Mouse (Mus musculus) C2C12 (cell line): ENCODE results near the gene Secisbp2.

Source experiments
- CTCF ChIP-seq: IDR thresholded peaks from one replicate; pipeline ENCODE4 v1.5.1; 2011; ENCODE audit not compliant: control insufficient read depth, insufficient read depth, insufficient read length
- FOSL1 ChIP-seq: IDR thresholded peaks from one replicate; pipeline ENCODE4 v1.8.0; 2011; ENCODE audit warnings: mild to moderate bottlenecking, low read length; ENCODE audit not compliant: poor library complexity, insufficient read depth, severe bottlenecking
- USF1 ChIP-seq: IDR thresholded peaks from one replicate; pipeline ENCODE4 v1.6.1; 2011; ENCODE audit warnings: low read depth, mild to moderate bottlenecking, control low read depth, moderate library complexity

DNA sequence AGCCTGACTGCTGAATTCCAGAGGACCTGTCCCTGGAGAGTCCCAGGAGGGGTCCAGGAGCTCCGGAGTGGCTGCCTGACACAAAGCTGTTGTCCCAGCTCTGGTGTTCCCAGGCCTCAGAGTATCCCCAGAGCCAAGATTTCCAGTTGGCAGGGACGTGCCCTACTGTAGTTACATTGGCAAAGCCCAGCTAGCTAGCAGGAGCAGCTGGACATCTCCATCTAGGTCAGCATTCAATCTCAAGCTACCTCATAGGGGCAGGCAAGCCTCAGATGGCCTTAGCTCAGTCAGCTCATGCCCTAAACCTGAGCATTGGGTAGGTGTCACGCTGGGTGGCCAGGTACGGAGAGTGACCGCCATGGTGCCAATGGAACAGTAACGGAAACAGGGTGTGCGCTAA is 80.0 kb downstream of the Secisbp2 start:
- TF ChIP-seq CTCF (no peak), FOSL1 (no peak), USF1 (no peak)
